18 mouse cellular contexts compared by ENCODE assay signal in the genomic region with DNA sequence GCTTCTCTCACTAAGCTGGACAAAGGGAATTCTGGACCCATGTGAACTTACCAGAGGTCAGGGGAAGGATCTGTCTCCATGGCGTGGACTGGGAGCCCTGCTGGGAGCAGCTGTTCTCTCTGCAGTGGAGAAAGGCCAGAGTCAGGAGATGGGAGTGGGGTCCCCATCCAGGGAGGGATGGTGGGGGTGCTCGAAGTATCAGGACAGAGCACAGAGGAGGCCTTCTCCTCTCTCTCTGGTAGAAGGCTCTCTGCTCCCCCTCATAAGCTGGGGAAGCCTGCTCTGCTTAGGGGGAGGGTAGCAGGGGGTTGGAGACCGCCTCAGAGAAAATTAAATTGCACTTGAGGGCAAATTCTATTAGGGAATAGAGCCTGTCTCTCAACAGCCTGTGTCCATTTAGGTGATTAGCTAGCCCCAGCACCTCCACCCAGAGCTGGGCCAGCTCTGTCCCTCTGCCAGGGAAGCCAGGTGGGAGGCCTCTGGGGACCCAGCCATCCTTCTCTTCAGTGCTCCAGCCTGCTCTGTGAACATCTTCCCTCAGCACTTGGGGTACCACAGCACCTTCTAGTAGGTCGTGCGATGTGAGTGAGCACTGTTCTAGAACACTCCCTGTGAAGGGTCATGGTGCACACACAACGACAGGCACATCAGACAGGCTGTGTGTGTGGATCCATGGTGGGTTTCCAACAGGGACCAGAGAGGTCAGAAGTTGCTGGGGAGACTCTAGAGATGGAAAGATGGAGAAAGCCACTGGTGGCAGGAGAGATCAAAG. TPM values are rescaled to one million over a fixed set of nuclear protein-coding genes. Genes with fewer than 3 reads are reported as not detected.
"Had no signal": no experiment of that assay in that cellular context is flagged by ENCODE, and none has a peak within 500 bp of the region (broad histone marks: within the 10 kb centered on the region; RNA-seq: fewer than 3 reads in every experiment).

A gene (minus strand): TSS at position 201 of the 772 bp plus-strand sequence.

- H3K4me2 ChIP-seq: limb, embryonic 13.5 days; midbrain, embryonic 15.5 days had no signal

- H3K27ac ChIP-seq: kidney, postnatal 0 days; limb, embryonic 13.5 days; liver, embryonic 14.5 days; midbrain, embryonic 15.5 days had no signal

- DNase-seq: kidney, adult 11 months; kidney, adult 9 months; kidney, postnatal 36 days; layer of hippocampus, adult 9-11 months; layer of hippocampus, postnatal 36 days; left cerebral cortex, postnatal 4 days; lung, adult 18-20 months; right cerebral cortex, adult 18-20 months; right cerebral cortex, postnatal 25 days; thymus, postnatal 4 days had no signal

- ATAC-seq: midbrain, embryonic 15.5 days had no signal

- H3K4me3 ChIP-seq: limb, embryonic 13.5 days; midbrain, embryonic 15.5 days had no signal

- H3K4me1 ChIP-seq: limb, embryonic 13.5 days; midbrain, embryonic 15.5 days had no signal

- H3K9me3 ChIP-seq: limb, embryonic 13.5 days; midbrain, embryonic 15.5 days had no signal

- H3K36me3 ChIP-seq: limb, embryonic 13.5 days; midbrain, embryonic 15.5 days had no signal

- H3K9ac ChIP-seq: limb, embryonic 13.5 days; liver, embryonic 14.5 days; midbrain, embryonic 15.5 days had no signal

RNA-seq across cellular contexts. Expression of the gene that starts here (rescaled TPM):
- polyA plus RNA-seq: kidney, postnatal 0 days; liver, adult 2 months; liver, embryonic 14.5 days; lung, embryonic 16.5 days; small intestine, adult 2 months; stomach, embryonic 16.5 days had no signal
